Mouse (Mus musculus): Measurements from ENCODE around the gene Slc25a18.

- TF ChIP-seq CTCF (IDR thresholded peaks at IDR 0.05; ENCODE audit: borderline replicate concordance, control insufficient read depth, extremely low read depth, insufficient read depth, low read length, poor library complexity) (no peak), POLR2A (IDR thresholded peaks at IDR 0.05; ENCODE audit: control insufficient read depth, extremely low read depth, insufficient read depth, low read length, poor library complexity) (no peak)
Observed at GRCm38 (mm10) chr6:120799581-120800041, 26.2 kb downstream of the Slc25a18 start.

All from thymus, adult 2 months (tissue).